Mouse (Mus musculus) embryonic facial prominence, embryonic 13.5 days (tissue): ENCODE measurements around the gene AF067063. TPM values are rescaled to one million over a fixed set of nuclear protein-coding genes. Genes with fewer than 3 reads are reported as not detected.

Experiments used
- ATAC-seq: fragments of 200-750 bp; cut with Nextera tagmentation; 2 replicates; pipeline ENCODE4 v1.8.0; 2017; ENCODE audit warnings: low read depth; ENCODE audit not compliant: insufficient number of reproducible peaks, insufficient read depth, low FRiP score, low TSS enrichment
- H3K27ac ChIP-seq: fragments of 300-500 bp; sonication (generic); 2 replicates; pipeline ENCODE4 v1.5.1; 2015; ENCODE audit warnings: moderate library complexity, mild to moderate bottlenecking, inconsistent platforms
- H3K27me3 ChIP-seq: fragments of 300-500 bp; sonication (generic); 2 replicates; pipeline ENCODE4 v1.6.1; 2015; ENCODE audit warnings: mild to moderate bottlenecking, inconsistent platforms
- H3K36me3 ChIP-seq: fragments of 300-500 bp; sonication (generic); 2 replicates; pipeline ENCODE4 v1.6.1; 2015; ENCODE audit warnings: mild to moderate bottlenecking, inconsistent platforms
- H3K4me1 ChIP-seq: fragments of 300-500 bp; sonication (generic); 2 replicates; pipeline ENCODE4 v1.6.1; 2015; ENCODE audit warnings: inconsistent platforms
- H3K4me2 ChIP-seq: fragments of 300-500 bp; sonication (generic); 2 replicates; pipeline ENCODE4 v1.6.1; 2015; ENCODE audit warnings: moderate library complexity, mild to moderate bottlenecking, inconsistent platforms
- H3K4me3 ChIP-seq: fragments of 300-500 bp; sonication (generic); 2 replicates; pipeline ENCODE4 v1.5.1; 2015; ENCODE audit warnings: mild to moderate bottlenecking, inconsistent platforms
- H3K9ac ChIP-seq: fragments of 300-500 bp; sonication (generic); 2 replicates; pipeline ENCODE4 v1.6.1; 2015; ENCODE audit warnings: mild to moderate bottlenecking, inconsistent platforms
- H3K9me3 ChIP-seq: fragments of 300-500 bp; sonication (generic); 2 replicates; pipeline ENCODE4 v1.6.1; 2016; ENCODE audit warnings: inconsistent platforms
- WGBS: fragments of 180-500 bp; shearing (Covaris S2); methylation state at CpG from one replicate; pipeline ENCODE4 v1.1.7; 2015; ENCODE audit warnings: mixed read lengths; 5-methylcytosine and 5-hydroxymethylcytosine counted together
- polyA plus RNA-seq: library from polyadenylated mRNA; unstranded; fragments of >200 nt; fragmentation: Nextera tagmentation; extraction: Ambion mirVana; gene quantifications from 2 replicates; pipeline ENCODE4 v1.2.1, GENCODE M21; 2015

Gene AF067063
- polyA plus RNA-seq, 1 experiment from 2014 or later, result not detected

DNA sequence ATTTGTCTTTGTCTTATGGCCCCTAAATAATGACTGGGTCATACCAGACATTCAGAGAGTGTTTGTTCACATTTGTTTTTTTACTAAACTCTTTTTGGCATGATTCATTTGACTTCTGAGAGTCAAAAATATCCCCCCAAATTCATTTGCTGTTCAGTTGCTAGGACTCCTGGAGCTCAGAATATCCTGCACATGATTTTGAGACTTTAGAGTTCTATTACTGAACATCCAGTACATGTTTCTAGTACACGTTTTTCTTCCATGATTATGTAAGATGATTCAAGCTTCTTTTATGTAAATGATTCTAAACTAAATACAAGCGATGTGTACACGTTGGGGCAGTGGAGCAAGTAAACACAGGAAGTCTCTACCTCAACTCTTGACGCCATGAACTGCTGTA, 32.4 kb downstream of the AF067063 start:
- 60% methylated on average over 4 of the region's 4 CpGs for WGBS
- no peak overlapping the region for H3K4me2 ChIP-seq

DNA sequence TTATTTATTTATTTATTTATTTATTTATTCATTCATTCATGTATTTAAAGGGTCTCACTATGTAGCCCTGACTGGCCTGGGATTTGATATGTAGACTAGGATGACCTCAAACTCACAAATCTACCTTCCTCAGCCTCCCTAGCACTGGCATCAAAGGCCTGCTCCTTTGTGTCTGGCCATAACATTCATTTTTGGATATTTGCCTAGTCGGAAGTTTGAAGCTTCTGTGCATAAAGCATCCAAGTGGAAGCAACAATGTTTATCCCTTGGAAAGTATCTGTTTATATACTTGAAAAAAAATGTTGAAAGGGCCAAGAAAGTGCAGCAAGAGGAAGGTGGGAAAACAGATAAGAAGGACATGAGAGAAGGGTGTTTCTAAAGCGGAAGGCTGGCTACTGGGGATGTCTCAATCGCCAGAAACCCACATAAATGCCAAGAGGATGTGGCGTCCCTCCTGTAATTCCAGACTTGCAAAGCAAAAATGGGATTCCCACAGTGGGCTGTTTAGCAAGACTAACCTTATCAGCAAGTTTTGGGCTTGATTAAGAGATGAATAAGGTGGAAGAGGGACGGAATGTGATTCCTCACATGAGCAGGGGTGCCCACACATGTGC, 37.1 kb downstream of the AF067063 start:
- peaks cover 8% of the 10 kb centered on the region for H3K36me3 ChIP-seq
- H3K9me3 ChIP-seq, result no peaks in the 10 kb centered on the region
- H3K27me3 ChIP-seq, result no peaks in the 10 kb centered on the region
- no peak for ATAC-seq
- no peak overlapping the region for H3K27ac ChIP-seq
- no peak overlapping the region for H3K4me2 ChIP-seq
- H3K4me3 ChIP-seq, result no peak overlapping the region
- 81% methylated on average over 5 of the region's 5 CpGs for WGBS
- H3K9ac ChIP-seq, result no peak overlapping the region
- peaks cover 16% of the 10 kb centered on the region for H3K4me1 ChIP-seq

More for the DNA sequence above, 32.4 kb downstream of the AF067063 start:
- no peak for ATAC-seq
- Histone ChIP-seq H3K36me3 (no peaks in the 10 kb centered on the region), H3K9ac (no peak overlapping the region), H3K9me3 (no peaks in the 10 kb centered on the region), H3K27me3 (no peaks in the 10 kb centered on the region), H3K4me1 (no peaks in the 10 kb centered on the region), H3K4me3 (no peak overlapping the region), H3K27ac (no peak overlapping the region)

GRCm38 (mm10) chr13:119791580-119792135, 38.4 kb downstream of the AF067063 start:
- no peaks in the 10 kb centered on the region for H3K9me3 ChIP-seq
- WGBS, result 4% methylated on average over 18 of the region's 18 CpGs

DNA sequence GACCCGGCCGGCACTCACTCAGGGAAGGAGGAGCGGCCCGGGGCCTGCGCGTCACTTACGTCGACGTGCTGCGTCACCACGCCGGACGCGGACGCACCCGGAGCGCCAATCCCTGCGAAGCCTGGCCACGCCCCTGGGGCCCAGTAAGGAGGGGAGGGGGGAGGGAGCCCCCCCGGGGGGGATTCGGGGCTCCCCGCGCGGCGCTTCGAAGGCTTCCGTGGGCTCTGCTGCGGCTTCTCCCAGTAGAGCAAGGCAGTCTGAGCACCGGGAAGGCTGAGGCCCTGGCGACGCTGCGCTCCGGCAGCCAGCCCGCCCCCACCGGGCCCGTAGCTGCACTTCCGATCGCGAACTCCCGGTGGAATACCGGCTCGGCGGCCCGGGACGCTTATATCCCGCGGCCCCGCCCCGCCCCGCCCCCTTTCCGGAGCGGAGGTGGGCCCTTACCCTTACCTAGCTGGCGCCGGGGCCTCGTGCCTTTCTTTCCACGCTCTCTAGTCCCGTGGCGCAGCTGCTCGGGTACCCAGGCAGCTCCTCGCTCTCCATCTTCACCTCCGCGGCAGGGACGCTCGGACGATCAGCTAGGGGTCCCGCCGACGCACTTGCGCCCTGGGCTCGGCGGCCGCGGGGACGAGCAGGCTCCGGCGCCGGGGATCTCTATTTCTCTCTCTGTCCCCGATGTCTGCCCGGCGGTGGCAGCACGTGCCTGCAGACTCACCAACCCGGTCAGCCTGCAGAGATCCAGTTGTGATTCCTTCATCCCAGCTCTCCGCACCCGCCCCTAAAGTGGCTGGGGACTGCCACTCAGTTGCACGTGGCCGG, 39.0 kb downstream of the AF067063 start, which contains the start of gene Zfp131:
Gene Zfp131 (minus strand): TSS at position 129 of the 819 bp plus-strand sequence.
- under 1% methylated on average over 75 of the region's 86 CpGs for WGBS
- H3K4me2 ChIP-seq, result peak within 1 kb of the TSS; percentile 80
- H3K4me1 ChIP-seq, result peaks cover 19% of the 10 kb centered on the region
- peak within 1 kb of the TSS; percentile 97 for H3K27ac ChIP-seq
- peak; percentile 96 for ATAC-seq
- H3K9me3 ChIP-seq, result no peaks in the 10 kb centered on the region
- peak within 1 kb of the TSS; percentile 99 for H3K9ac ChIP-seq
- H3K27me3 ChIP-seq, result no peaks in the 10 kb centered on the region
- peaks cover 22% of the 10 kb centered on the region for H3K36me3 ChIP-seq
- H3K4me3 ChIP-seq, result peak within 1 kb of the TSS; percentile 90

More at GRCm38 (mm10) chr13:119791580-119792135, 38.4 kb downstream of the AF067063 start:
- peak overlapping the region; percentile 80 for H3K4me2 ChIP-seq
- H3K27ac ChIP-seq, result peak overlapping the region; percentile 97
- peaks cover 18% of the 10 kb centered on the region for H3K36me3 ChIP-seq
- H3K9ac ChIP-seq, result peak overlapping the region; percentile 99
- no peak for ATAC-seq
- peaks cover 18% of the 10 kb centered on the region for H3K4me1 ChIP-seq
- H3K4me3 ChIP-seq, result peak overlapping the region; percentile 90
- no peaks in the 10 kb centered on the region for H3K27me3 ChIP-seq

- Histone ChIP-seq H3K9me3 (no peaks in the 10 kb centered on the region), H3K27me3 (no peaks in the 10 kb centered on the region), H3K36me3 (peaks cover 30% of the 10 kb centered on the region), H3K9ac (peak overlapping the region; percentile 99), H3K27ac (peak overlapping the region; percentile 97), H3K4me1 (peaks cover 19% of the 10 kb centered on the region), H3K4me2 (peak overlapping the region; percentile 80), H3K4me3 (peak overlapping the region; percentile 90)
- WGBS, result under 1% methylated on average over 41 of the region's 66 CpGs
- peak; percentile 56; the same call in 1 of the 2 replicates for ATAC-seq
These were observed 39.9 kb downstream of the AF067063 start for GRCm38 (mm10) chr13:119789851-119790717.

DNA sequence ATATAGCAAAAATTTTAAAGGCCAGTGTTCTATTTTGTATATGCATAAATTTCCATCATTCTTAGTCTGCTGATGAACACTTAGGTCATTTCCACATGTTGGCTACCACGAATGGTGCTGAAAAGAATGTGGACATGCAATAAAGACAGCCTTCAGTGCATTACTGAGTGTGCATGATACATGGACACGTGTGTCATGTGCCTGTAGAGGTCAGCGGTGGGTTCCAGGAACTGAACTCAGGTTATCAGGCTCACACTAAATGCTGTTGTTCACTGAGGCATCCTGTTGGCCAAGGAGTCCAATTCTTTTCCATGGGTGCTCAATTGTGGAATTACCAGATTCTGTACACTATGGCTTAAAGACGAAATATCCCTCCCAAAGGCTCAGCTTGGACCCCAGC, 46.4 kb downstream of the AF067063 start:
- H3K27me3 ChIP-seq, result no peaks in the 10 kb centered on the region
- H3K4me3 ChIP-seq, result no peak overlapping the region
- no peak for ATAC-seq
- H3K9ac ChIP-seq, result no peak overlapping the region
- H3K9me3 ChIP-seq, result no peaks in the 10 kb centered on the region
- H3K36me3 ChIP-seq, result peaks cover 84% of the 10 kb centered on the region
- no peak overlapping the region for H3K4me2 ChIP-seq
- 0 out of 2 replicates have a peak, but pooled peaks cover 3% of the 10 kb centered on the region for H3K4me1 ChIP-seq
- no peak overlapping the region for H3K27ac ChIP-seq
- 81% methylated on average over 4 of the region's 4 CpGs for WGBS

Other genes with a start within 250 kb of the AF067063 start
- gene Ccl28, start 206.4 kb downstream of the AF067063 start, polyA plus RNA-seq, result 0.31 and 0.34 TPM in 2 replicates
- 156 and 161 TPM in 2 replicates for gene Hmgcs1, start 139.8 kb downstream of the AF067063 start, polyA plus RNA-seq
- 0.77 and 1.4 TPM in 2 replicates for gene Nim1k, start 74.3 kb downstream of the AF067063 start, polyA plus RNA-seq
- 45.0 and 48.6 TPM in 2 replicates for gene Zfp131, start 39.3 kb downstream of the AF067063 start, polyA plus RNA-seq
- gene D13Ertd608e, start 5.8 kb upstream of the AF067063 start, polyA plus RNA-seq, result not detected in 2 replicates
- gene Tcstv1, start 64.6 kb upstream of the AF067063 start, polyA plus RNA-seq, result not detected in 2 replicates
- gene Gm21761, start 99.1 kb upstream of the AF067063 start, polyA plus RNA-seq, result not detected in 2 replicates
- gene B020031M17Rik, start 120.6 kb upstream of the AF067063 start, polyA plus RNA-seq, result not detected in 2 replicates
- gene Gm36079, start 196.8 kb upstream of the AF067063 start, polyA plus RNA-seq, result not detected in 2 replicates
- not detected in 2 replicates for gene Gm21188, start 222.0 kb upstream of the AF067063 start, polyA plus RNA-seq